Mouse (Mus musculus) small intestine, adult 2 months (tissue): ENCODE measurements around the gene Ctcf. TPM values are rescaled to one million over a fixed set of nuclear protein-coding genes. Genes with fewer than 3 reads are reported as not detected.
A peak's percentile ranks its signal among the peaks of the same experiment; 100 is the strongest.

ENCODE experiments used
- H3K27ac ChIP-seq: fragments of 200-500 bp; 2 replicates; pipeline ENCODE4 v1.5.1; 2012; ENCODE audit warnings: low read depth, low read length, control low read depth, inconsistent platforms; ENCODE audit not compliant: insufficient read depth
- H3K27me3 ChIP-seq: fragments of 200-500 bp; 2 replicates; pipeline ENCODE4 v1.6.1; 2012; ENCODE audit warnings: mild to moderate bottlenecking, moderate library complexity, low read length, inconsistent platforms; ENCODE audit not compliant: control insufficient read depth, insufficient read depth
- H3K36me3 ChIP-seq: fragments of 200-500 bp; 2 replicates; pipeline ENCODE4 v1.6.1; 2012; ENCODE audit warnings: mild to moderate bottlenecking, low read length, control low read depth, inconsistent platforms; ENCODE audit not compliant: control insufficient read depth, insufficient read depth
- H3K4me1 ChIP-seq: fragments of 200-500 bp; 2 replicates; pipeline ENCODE4 v1.6.1; 2012; ENCODE audit warnings: low read length, inconsistent platforms, mixed read lengths; ENCODE audit not compliant: control insufficient read depth, insufficient read depth, insufficient read length
- H3K4me3 ChIP-seq: fragments of 200-500 bp; 2 replicates; pipeline ENCODE4 v1.5.1; 2012; ENCODE audit warnings: low read depth, mild to moderate bottlenecking, control low read depth, inconsistent platforms, low read length, moderate library complexity
- CTCF ChIP-seq: fragments of 200-500 bp; IDR thresholded peaks from 2 replicates; pipeline ENCODE4 v1.5.1; 2012; ENCODE audit warnings: low read depth, mild to moderate bottlenecking, control low read depth, inconsistent platforms, low read length, moderate library complexity, mixed read lengths; ENCODE audit not compliant: insufficient replicate concordance, insufficient read length; ENCODE audit errors: extremely low read depth
- POLR2A ChIP-seq: fragments of 200-500 bp; IDR thresholded peaks from 2 replicates; pipeline ENCODE4 v1.6.1; 2012; ENCODE audit warnings: low read depth, mild to moderate bottlenecking, control low read depth, inconsistent platforms, low read length, moderate library complexity
- WGBS: fragments of 180-500 bp; shearing (Covaris S2); methylation state at CpG from one replicate; pipeline ENCODE4 v1.1.7; 2018; 5-methylcytosine and 5-hydroxymethylcytosine counted together
- polyA plus RNA-seq: library from polyadenylated mRNA; depleted of rRNA; stranded (reverse); fragments of >200 nt; gene quantifications from 2 replicates; pipeline ENCODE4 v1.2.3, GENCODE M21; 2012

Gene Ctcf
- polyA plus RNA-seq, 1 experiment, result 8.4 TPM

GRCm38 (mm10) chr8:105604804-105605381, 31.5 kb upstream of the Ctcf start, which contains the start of gene Ripor1:
TSS of gene Ripor1 (plus strand) at chr8:105605255.
- WGBS, result under 1% methylated on average over 37 of the region's 42 CpGs

GRCm38 (mm10) chr8:105605491-105606188, 30.7 kb upstream of the Ctcf start:
- Histone ChIP-seq H3K27me3 (no peaks in the 10 kb centered on the region), H3K36me3 (no peaks in the 10 kb centered on the region), H3K4me1 (peaks cover 10% of the 10 kb centered on the region), H3K4me3 (peak overlapping the region; percentile 90), H3K27ac (peak overlapping the region; percentile 72)
- TF ChIP-seq POLR2A (no peak), CTCF (no peak; the same call in 1 of the 2 replicates)
- under 1% methylated on average over 39 of the region's 39 CpGs for WGBS

More at GRCm38 (mm10) chr8:105604804-105605381, 31.5 kb upstream of the Ctcf start, which contains the start of gene Ripor1:
- H3K36me3 ChIP-seq, result no peaks in the 10 kb centered on the region
- peak within 1 kb of the TSS; percentile 72 for H3K27ac ChIP-seq
- peak; percentile 53; the same call in 1 of the 2 replicates for TF ChIP-seq POLR2A
- peak; percentile 60; the same call in 1 of the 2 replicates for TF ChIP-seq CTCF
- H3K27me3 ChIP-seq, result no peaks in the 10 kb centered on the region
- peak within 1 kb of the TSS; percentile 90 for H3K4me3 ChIP-seq
- H3K4me1 ChIP-seq, result peaks cover 10% of the 10 kb centered on the region

GRCm38 (mm10) chr8:105606189-105607023, 30.0 kb upstream of the Ctcf start:
- 2% methylated on average over 30 of the region's 30 CpGs for WGBS
- H3K36me3 ChIP-seq, result no peaks in the 10 kb centered on the region

GRCm38 (mm10) chr8:105607062-105607461, 29.3 kb upstream of the Ctcf start:
- Histone ChIP-seq H3K4me3 (peak overlapping the region; percentile 90), H3K27ac (no peak overlapping the region), H3K4me1 (peaks cover 10% of the 10 kb centered on the region), H3K27me3 (no peaks in the 10 kb centered on the region), H3K36me3 (no peaks in the 10 kb centered on the region)
- TF ChIP-seq CTCF, result no peak
- no peak for TF ChIP-seq POLR2A
- 9% methylated on average over 10 of the region's 10 CpGs for WGBS

More at GRCm38 (mm10) chr8:105606189-105607023, 30.0 kb upstream of the Ctcf start:
- H3K27me3 ChIP-seq, result no peaks in the 10 kb centered on the region
- H3K4me1 ChIP-seq, result peaks cover 10% of the 10 kb centered on the region
- TF ChIP-seq CTCF (no peak), POLR2A (no peak)
- H3K27ac ChIP-seq, result peak overlapping the region; percentile 58
- peak overlapping the region; percentile 90 for H3K4me3 ChIP-seq

- Histone ChIP-seq H3K36me3 (no peaks in the 10 kb centered on the region), H3K27me3 (no peaks in the 10 kb centered on the region), H3K4me1 (peaks cover 10% of the 10 kb centered on the region), H3K4me3 (no peak overlapping the region), H3K27ac (no peak overlapping the region)
- TF ChIP-seq POLR2A (no peak), CTCF (peak; percentile 43; the same call in 1 of the 2 replicates)
- WGBS, result 49% methylated on average over 4 of the region's 4 CpGs
These were observed 28.7 kb upstream of the Ctcf start for GRCm38 (mm10) chr8:105607684-105608083.

- peaks cover 7% of the 10 kb centered on the region; the same call in 1 of the 2 replicates for H3K27me3 ChIP-seq
- no peak overlapping the region for H3K27ac ChIP-seq
- peaks cover 15% of the 10 kb centered on the region for H3K4me1 ChIP-seq
- H3K4me3 ChIP-seq, result no peak overlapping the region
- no peak for TF ChIP-seq CTCF
- H3K36me3 ChIP-seq, result no peaks in the 10 kb centered on the region
- WGBS, result 71% methylated on average over 2 of the region's 2 CpGs
These were observed 27.0 kb upstream of the Ctcf start for GRCm38 (mm10) chr8:105609355-105609754.

- no peak for TF ChIP-seq POLR2A
- 70% methylated on average over 4 of the region's 4 CpGs for WGBS
- H3K4me3 ChIP-seq, result no peak overlapping the region
These were observed 26.6 kb upstream of the Ctcf start for GRCm38 (mm10) chr8:105609771-105610170.

More at GRCm38 (mm10) chr8:105609771-105610170, 26.6 kb upstream of the Ctcf start:
- peaks cover 7% of the 10 kb centered on the region; the same call in 1 of the 2 replicates for H3K27me3 ChIP-seq
- H3K4me1 ChIP-seq, result peaks cover 15% of the 10 kb centered on the region
- H3K27ac ChIP-seq, result no peak overlapping the region
- no peaks in the 10 kb centered on the region for H3K36me3 ChIP-seq
